Mouse (Mus musculus) ovary, postnatal 36 days (tissue): ENCODE data around the gene Def8.
A peak's percentile ranks its signal among the peaks of the same experiment; 100 is the strongest.

Experiments
- DNase-seq: peaks from one replicate; pipeline ENCODE4 v3.0.0; 2022; ENCODE audit warnings: low spot score, mixed read lengths

Def8 gene

GRCm38 (mm10) chr8:123423441-123423840, at the start of gene Def8:
TSS of gene Def8 (plus strand) at chr8:123423527.
- DNase-seq: no peak

GRCm38 (mm10) chr8:123374239-123374578, 49.1 kb upstream of the Def8 start:
- DNase-seq: peak; percentile 93

- DNase-seq: no peak
Measured at GRCm38 (mm10) chr8:123375701-123376100, 47.6 kb upstream of the Def8 start.

- DNase-seq: no peak
Measured at GRCm38 (mm10) chr8:123376106-123376505, 47.2 kb upstream of the Def8 start.

GRCm38 (mm10) chr8:123381711-123382110, 41.6 kb upstream of the Def8 start:
- DNase-seq: no peak

GRCm38 (mm10) chr8:123382516-123382915, 40.8 kb upstream of the Def8 start:
- no peak for DNase-seq

GRCm38 (mm10) chr8:123384883-123385540, 38.3 kb upstream of the Def8 start:
- DNase-seq: no peak

- DNase-seq: no peak
Measured at GRCm38 (mm10) chr8:123387041-123387440, 36.3 kb upstream of the Def8 start.

- DNase-seq: no peak
Measured at GRCm38 (mm10) chr8:123387801-123388200, 35.5 kb upstream of the Def8 start.

- no peak for DNase-seq
Measured at GRCm38 (mm10) chr8:123389026-123389425, 34.3 kb upstream of the Def8 start.

- no peak for DNase-seq
Measured at GRCm38 (mm10) chr8:123398308-123398707, 25.0 kb upstream of the Def8 start.

GRCm38 (mm10) chr8:123401936-123402335, 21.4 kb upstream of the Def8 start:
- no peak for DNase-seq

- DNase-seq: no peak
Measured at GRCm38 (mm10) chr8:123402730-123403326, 20.5 kb upstream of the Def8 start.

GRCm38 (mm10) chr8:123404521-123404920, 18.8 kb upstream of the Def8 start:
- DNase-seq: no peak

GRCm38 (mm10) chr8:123406786-123407185, 16.5 kb upstream of the Def8 start, which contains the start of gene Mc1r:
TSS of gene Mc1r (plus strand) at chr8:123407107.
- DNase-seq: peak; percentile 54

GRCm38 (mm10) chr8:123407612-123408011, 15.7 kb upstream of the Def8 start:
- no peak for DNase-seq

- DNase-seq: peak; percentile 55
Measured at GRCm38 (mm10) chr8:123408586-123409544, 14.5 kb upstream of the Def8 start.

- DNase-seq: no peak
Measured at GRCm38 (mm10) chr8:123410049-123410587, 13.2 kb upstream of the Def8 start.

- no peak for DNase-seq
Measured at GRCm38 (mm10) chr8:123410788-123411187, 12.5 kb upstream of the Def8 start.

GRCm38 (mm10) chr8:123411246-123411645, 12.1 kb upstream of the Def8 start, which contains the start of gene Tubb3:
TSS of gene Tubb3 (plus strand) at chr8:123411424.
- peak; percentile 70 for DNase-seq

GRCm38 (mm10) chr8:123411781-123412327, 11.5 kb upstream of the Def8 start:
- DNase-seq: no peak

- no peak for DNase-seq
Measured at GRCm38 (mm10) chr8:123412560-123413170, 10.7 kb upstream of the Def8 start.
